Mouse (Mus musculus) left cerebral cortex, postnatal 36 days (tissue): ENCODE results near the gene Eloa. TPM values are rescaled to one million over a fixed set of nuclear protein-coding genes. Genes with fewer than 3 reads are reported as not detected.

Experiments used
- DNase-seq, 2 experiments: peaks; one replicate each; pipeline ENCODE4 v3.0.0; 2021 to 2022; ENCODE audit warnings: low spot score in 2 of 2, mixed read lengths in 1 of 2
- intact Hi-C: fragments of 180-260 bp; cut with DNase I; formaldehyde crosslinking; loops from one replicate; pipeline ENCODE4 v1.15.1; 2025
- total RNA-seq, 2 experiments: library from RNA; stranded (reverse); gene quantifications; 2 replicates each; pipeline ENCODE4 v1.2.3; 2021

Eloa gene
- total RNA-seq, 2 experiments from 2014 or later, result 27.7 to 29.4 TPM

- peak in 1 of 2 experiments; percentile 44 for DNase-seq
- intact Hi-C loops, result no loop called here
Measured at GRCm38 (mm10) chr4:135964426-135964825, 57.1 kb downstream of the Eloa start.

DNA sequence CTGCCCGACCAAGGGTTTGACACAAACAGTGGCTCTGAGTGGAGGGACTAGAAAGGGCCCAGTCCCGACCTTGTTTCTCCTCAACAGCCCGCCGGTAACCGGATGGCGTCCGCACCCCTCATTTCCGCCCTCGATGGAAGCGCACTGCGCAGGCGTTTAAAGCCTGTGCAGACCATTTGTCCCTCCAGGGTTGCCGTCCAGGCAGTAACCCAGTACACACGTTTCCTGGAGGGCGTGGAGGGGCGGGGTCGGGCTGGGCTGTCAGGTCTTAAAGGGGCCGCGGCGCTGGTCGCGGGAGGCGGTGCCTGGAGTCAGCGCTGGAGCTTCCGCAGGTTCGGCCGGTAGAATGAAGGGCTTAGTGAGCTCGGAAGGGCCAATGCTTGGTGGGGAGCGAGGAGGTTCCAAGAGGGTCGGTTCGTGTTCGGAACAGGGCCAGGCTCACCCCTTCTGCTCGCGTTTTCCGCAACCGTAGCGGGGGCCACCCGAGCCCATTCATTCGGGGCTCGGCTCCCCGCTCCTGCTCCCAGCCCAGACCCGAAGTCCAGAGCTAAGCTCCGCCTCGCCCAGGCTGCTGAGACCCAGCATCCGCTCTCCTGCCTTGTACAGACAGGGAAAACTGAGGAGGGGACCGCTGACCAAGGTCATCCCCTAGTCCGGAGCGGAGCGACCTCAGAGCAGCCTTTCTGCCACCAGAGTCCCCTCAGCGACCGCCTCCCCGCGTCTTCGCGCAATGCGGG lies 57.9 kb downstream of the Eloa start, which contains the start of gene Gale:
Gene Gale (plus strand): TSS at position 271 of the 737 bp plus-strand sequence.
- intact Hi-C loops, result no loop called here
- peak; percentile 95 for DNase-seq

DNA sequence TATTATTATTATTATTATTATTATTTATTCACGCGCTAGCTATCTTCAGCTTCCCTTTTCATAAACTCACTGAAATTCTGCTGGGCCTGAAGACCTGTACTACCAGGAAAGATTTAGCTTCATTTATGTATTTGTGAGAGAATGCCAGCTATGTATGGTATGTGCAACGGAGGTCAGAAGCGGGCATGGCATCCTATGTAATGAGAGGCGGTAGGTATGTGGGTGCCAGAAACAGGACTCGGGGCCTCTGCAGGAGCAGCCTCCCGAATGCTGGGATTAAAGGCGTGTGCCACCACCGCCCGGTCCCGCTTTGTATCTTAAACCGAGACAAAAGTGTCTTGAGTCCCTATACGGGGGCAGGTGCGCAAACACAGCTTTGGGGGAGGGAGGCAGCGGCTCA lies 58.6 kb downstream of the Eloa start:
- DNase-seq, result no peak
- intact Hi-C loops, result no loop called here

- no peak for DNase-seq
- intact Hi-C loops, result no loop called here
Measured at GRCm38 (mm10) chr4:135962198-135962597, 59.4 kb downstream of the Eloa start.

- intact Hi-C loops, result no loop called here
- no peak for DNase-seq
Measured at GRCm38 (mm10) chr4:135961709-135962108, 59.9 kb downstream of the Eloa start.

DNA sequence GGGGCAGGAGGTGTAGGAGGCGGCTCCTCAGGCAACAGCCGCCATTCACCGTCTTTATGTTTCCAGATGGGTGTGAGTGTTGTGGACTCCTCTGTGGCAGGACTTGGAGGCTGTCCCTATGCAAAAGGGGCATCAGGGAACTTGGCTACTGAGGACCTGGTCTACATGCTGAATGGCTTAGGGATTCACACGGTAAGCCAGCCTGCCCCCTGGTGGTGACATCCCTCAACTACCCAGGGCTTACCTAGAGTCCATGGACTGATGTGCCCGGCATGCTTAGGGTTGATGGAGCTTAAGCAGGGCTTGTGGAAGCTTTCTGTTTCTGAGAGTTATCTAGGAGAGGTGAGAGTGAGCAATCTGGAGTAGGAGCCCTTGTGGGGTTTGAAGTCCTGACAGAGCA lies 60.8 kb downstream of the Eloa start:
- DNase-seq, result peak; percentile 72 to 75
- intact Hi-C loops, result no loop called here

GRCm38 (mm10) chr4:135958354-135958753 lies 63.2 kb downstream of the Eloa start:
- DNase-seq, result no peak
- intact Hi-C loops, result no loop called here

DNA sequence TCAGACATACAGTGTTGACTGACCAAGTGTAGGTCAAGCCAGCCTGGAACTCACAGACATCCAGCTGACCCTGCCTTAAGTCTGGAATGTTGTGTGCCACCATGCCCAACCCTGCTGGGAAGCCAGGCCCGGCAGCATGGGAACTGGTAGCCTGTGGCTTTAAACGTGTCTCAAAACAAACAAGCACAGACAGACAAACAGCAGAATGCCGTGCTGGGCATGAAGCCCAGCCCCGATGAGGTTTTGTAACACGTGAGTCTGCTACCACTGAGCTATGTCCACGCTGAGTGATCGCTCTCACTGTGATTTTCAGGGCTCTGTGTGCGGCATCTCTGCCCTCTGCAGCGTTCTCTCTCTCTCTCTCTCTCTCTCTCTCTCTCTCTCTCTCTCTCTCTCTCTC lies 65.7 kb downstream of the Eloa start:
- DNase-seq, result no peak
- intact Hi-C loops, result no loop called here

DNA sequence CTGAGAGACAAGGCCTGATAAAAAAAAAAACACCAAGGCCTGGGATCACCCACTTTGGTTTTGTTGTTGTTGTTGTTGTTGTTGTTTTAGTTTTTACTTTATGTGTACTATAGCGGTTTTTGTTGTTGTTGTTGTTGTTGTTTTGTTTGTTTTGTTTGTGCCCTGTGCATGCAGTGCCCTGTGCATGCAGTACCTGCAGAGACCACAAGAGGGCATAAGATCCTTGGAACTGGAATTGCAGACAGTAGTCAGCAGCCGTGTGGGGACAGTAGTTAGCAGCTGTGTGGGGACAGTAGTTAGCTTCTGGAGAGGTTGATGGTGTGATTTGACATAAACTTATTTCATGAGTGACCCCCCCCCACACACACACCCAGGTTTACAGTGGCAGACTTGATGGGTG lies 67.3 kb downstream of the Eloa start:
- peak in 1 of 2 experiments; percentile 53 for DNase-seq
- intact Hi-C loops, result no loop called here

Other genes with a start within 250 kb of the Eloa start
- gene Srsf10, start 166.0 kb downstream of the Eloa start, total RNA-seq, result 10 to 100 TPM; 51.3 to 88.9 TPM
- gene Pnrc2, start 147.9 kb downstream of the Eloa start, total RNA-seq, result 10 to 100 TPM; 41.2 to 44.6 TPM
- under 1 TPM; 0.12 to 0.14 TPM for gene Cnr2, start 126.4 kb downstream of the Eloa start, total RNA-seq
- gene Fuca1, start 101.0 kb downstream of the Eloa start, total RNA-seq, result 10 to 100 TPM; 31.7 to 40.0 TPM
- gene Hmgcl, start 75.3 kb downstream of the Eloa start, total RNA-seq, result 10 to 100 TPM; 28.9 to 30.6 TPM
- 10 to 100 TPM; 22.4 to 24.1 TPM for gene Gale, start 58.0 kb downstream of the Eloa start, total RNA-seq
- gene Lypla2, start 49.1 kb downstream of the Eloa start, total RNA-seq, result 10 to 100 TPM; 80.0 to 86.1 TPM
- gene Pithd1, start 34.5 kb downstream of the Eloa start, total RNA-seq, result 10 to 100 TPM; 82.7 to 91.9 TPM
- gene Rpl11, start 31.7 kb upstream of the Eloa start, total RNA-seq, result 100 to 1,000 TPM; 248 to 256 TPM
- gene Id3, start 121.7 kb upstream of the Eloa start, total RNA-seq, result 10 to 100 TPM; 35.3 to 40.7 TPM
- under 1 TPM; 0.61 to 0.72 TPM for gene E2f2, start 150.6 kb upstream of the Eloa start, total RNA-seq
- 1 to 10 TPM; 2.2 to 2.5 TPM for gene Asap3, start 184.6 kb upstream of the Eloa start, total RNA-seq
- under 1 TPM; 0.63 to 0.74 TPM for gene Tcea3, start 226.0 kb upstream of the Eloa start, total RNA-seq